Mouse (Mus musculus) erythroblast, embryonic 14.5 days (primary cell): ENCODE results near the gene Fat3.

Experiments
- GATA1 ChIP-seq: IDR thresholded peaks from 2 replicates; pipeline ENCODE4 v1.6.1; 2012; ENCODE audit warnings: low read length, inconsistent platforms, mixed read lengths
- TAL1 ChIP-seq: IDR thresholded peaks from 3 replicates; pipeline ENCODE4 v1.6.1; 2012; ENCODE audit warnings: low read length, inconsistent platforms, mixed read lengths

- TF ChIP-seq GATA1, result no peak
- no peak for TF ChIP-seq TAL1
Observed at GRCm38 (mm10) chr9:15903948-15904750, 596.9 kb downstream of the Fat3 start.
